Mouse (Mus musculus): ENCODE results near the gene Chrna1.

GRCm38 (mm10) chr2:73597772-73598171 lies 17.6 kb upstream of the Chrna1 start:
- no peak for TF ChIP-seq CTCF (IDR thresholded peaks at IDR 0.05; ENCODE audit: low read depth)
- no peak for TF ChIP-seq EP300 (IDR thresholded peaks at IDR 0.05; ENCODE audit: low read depth)
